Mouse (Mus musculus) erythroblast, embryonic 14.5 days (primary cell): Measurements from ENCODE around the gene Slc9a3.

Source experiments
- GATA1 ChIP-seq: IDR thresholded peaks from 2 replicates; pipeline ENCODE4 v1.6.1; 2012; ENCODE audit warnings: low read length, inconsistent platforms, mixed read lengths
- TAL1 ChIP-seq: IDR thresholded peaks from 3 replicates; pipeline ENCODE4 v1.6.1; 2012; ENCODE audit warnings: low read length, inconsistent platforms, mixed read lengths

DNA sequence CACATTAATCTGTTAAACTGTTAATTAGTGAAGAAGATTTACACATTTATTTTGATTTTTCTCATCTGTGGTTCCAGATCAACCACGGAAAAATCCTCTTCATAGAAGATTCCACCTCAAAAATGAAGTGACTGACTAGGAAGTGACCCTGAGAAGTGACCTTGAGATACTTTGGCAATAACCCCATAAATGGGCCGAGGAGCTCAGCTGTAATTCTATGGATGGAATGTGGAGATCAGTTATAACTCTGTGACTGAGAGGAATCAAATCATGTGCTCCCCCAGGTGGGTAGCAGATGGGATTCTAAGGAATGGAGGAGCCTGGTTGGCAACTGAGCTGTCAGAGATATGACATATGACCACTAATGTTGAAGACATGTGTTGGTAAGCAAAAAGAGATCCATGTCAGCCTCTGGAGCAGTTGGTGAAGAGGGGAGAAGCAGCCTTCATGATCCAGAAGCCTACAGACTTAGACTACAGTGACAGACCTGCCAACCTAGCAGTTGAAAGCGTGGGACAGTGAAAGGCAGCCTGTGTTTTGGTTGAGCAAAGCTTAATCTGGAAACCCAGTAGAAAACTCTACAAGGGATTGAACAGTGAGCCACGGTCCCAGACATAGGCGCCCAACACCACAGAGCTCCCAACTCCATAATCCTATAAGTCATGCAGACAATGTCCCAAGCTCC lies 61.9 kb downstream of the Slc9a3 start:
- TF ChIP-seq GATA1 (no peak), TAL1 (no peak)
